ENCODE assay signal across 8 mouse cellular contexts in the genomic region with DNA sequence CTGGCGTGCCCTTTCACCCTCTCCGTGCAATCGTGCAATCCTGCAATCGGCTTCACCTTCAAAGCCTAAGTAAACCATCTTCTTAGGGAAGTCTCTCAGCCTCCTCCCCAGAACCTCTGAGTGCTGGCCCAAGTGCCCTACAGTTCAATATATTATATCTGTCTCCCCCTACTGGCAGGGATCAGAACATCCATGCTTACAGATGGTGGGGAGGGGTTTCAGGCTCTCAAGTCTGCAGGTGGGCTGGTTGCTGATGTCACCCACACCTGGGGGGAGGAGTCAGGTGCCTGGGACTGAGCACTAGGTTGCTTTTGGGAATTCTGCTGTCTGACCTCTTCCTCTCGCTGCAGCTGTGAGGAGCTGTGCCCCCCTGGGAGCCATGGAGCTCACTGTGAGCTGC.
DNase-seq lines count a peak whose midpoint lies in the region; ATAC-seq and TF ChIP-seq lines count a peak whose summit lies in the region.

No protein-coding gene starts in this region.

- 14% methylated on average over 5 of the region's 5 CpGs for WGBS in heart, adult 2 months
- WGBS in forebrain, postnatal 0 days: 15% methylated on average over 5 of the region's 5 CpGs

- H3K9me3 ChIP-seq in forebrain, postnatal 0 days (ENCODE audit: low read length): no peaks in the 10 kb centered on the region

- no peak overlapping the region for H3K4me3 ChIP-seq in heart, adult 2 months
- no peak overlapping the region for H3K4me3 ChIP-seq in forebrain, postnatal 0 days (ENCODE audit: low read depth, low read length)
- H3K4me3 ChIP-seq in layer of hippocampus, adult 2 months: no peak overlapping the region

- TF ChIP-seq EP300 in heart, adult 2 months (IDR thresholded peaks at IDR 0.05; ENCODE audit: insufficient read depth, low read depth, low read length): no peak

- H3K36me3 ChIP-seq in heart, adult 2 months (ENCODE audit: control insufficient read depth, insufficient read depth, low read length): no peaks in the 10 kb centered on the region
- H3K36me3 ChIP-seq in forebrain, postnatal 0 days (ENCODE audit: insufficient read depth): no peaks in the 10 kb centered on the region

- intact Hi-C loops in heart, adult 2 months (cut with DNase I): loop anchor here (1.0 to 2.0 kb wide), 2 partner anchors 245 to 289 kb away; no protein-coding TSS in a partner anchor
- intact Hi-C loops in heart, postnatal 25 days (cut with DNase I): loop anchor here (1.0 to 2.0 kb wide), 2 partner anchors 245 to 293 kb away; no protein-coding TSS in a partner anchor

- peak; percentile 83 for TF ChIP-seq CTCF in heart, adult 2 months (IDR thresholded peaks at IDR 0.05)
- TF ChIP-seq CTCF in forebrain, postnatal 0 days (IDR thresholded peaks at IDR 0.05; ENCODE audit: low read depth): peak; percentile 80
- peak; percentile 92; the same call in 1 of the 2 replicates for TF ChIP-seq CTCF in layer of hippocampus, adult 2 months (conservative IDR thresholded peaks at IDR 0.05)

- ATAC-seq in forebrain, postnatal 0 days: peak; percentile 65

- TF ChIP-seq POLR2A in heart, adult 2 months (IDR thresholded peaks at IDR 0.05; ENCODE audit: insufficient read depth, low read depth, low read length): no peak

- no peak overlapping the region for H3K27ac ChIP-seq in heart, adult 2 months
- no peak overlapping the region for H3K27ac ChIP-seq in forebrain, postnatal 0 days (ENCODE audit: low read depth, low read length)
- no peak overlapping the region for H3K27ac ChIP-seq in layer of hippocampus, adult 2 months

- H3K4me1 ChIP-seq in heart, adult 2 months (ENCODE audit: control insufficient read depth, insufficient read depth, low read length): no peaks in the 10 kb centered on the region
- 0 out of 2 replicates have a peak, but pooled peaks cover 2% of the 10 kb centered on the region for H3K4me1 ChIP-seq in forebrain, postnatal 0 days (ENCODE audit: insufficient read depth)

- no peaks in the 10 kb centered on the region for H3K79me2 ChIP-seq in heart, adult 2 months (replicated peaks; ENCODE audit: control insufficient read depth, insufficient read depth, low read length)

- no peak overlapping the region for H3K4me2 ChIP-seq in forebrain, postnatal 0 days (ENCODE audit: low read depth)

- no peaks in the 10 kb centered on the region for H3K27me3 ChIP-seq in heart, adult 2 months (ENCODE audit: control insufficient read depth, insufficient read depth, low read length)
- H3K27me3 ChIP-seq in forebrain, postnatal 0 days (ENCODE audit: insufficient read depth, low read length): no peaks in the 10 kb centered on the region

- H3K9ac ChIP-seq in heart, adult 2 months (ENCODE audit: low read depth, low read length): no peak overlapping the region
- H3K9ac ChIP-seq in forebrain, postnatal 0 days: no peak overlapping the region

- peak; percentile 8 to 24 for DNase-seq in heart, adult 2 months
- no peak for DNase-seq in heart, postnatal 25 days (ENCODE audit: low spot score)
- DNase-seq in ES-CJ7 (ENCODE audit: low read depth, low spot score): peak; percentile 83
- peak; percentile 68 for DNase-seq in cerebellum, adult 11-12 months
- DNase-seq in forebrain, postnatal 0 days: peak; percentile 73
- peak; percentile 61 to 64 for DNase-seq in layer of hippocampus, adult 2 months (ENCODE audit: low spot score in 2 of 2)
- DNase-seq in mesoderm, embryonic 11.5 days (ENCODE audit: low read depth, low spot score): peak; percentile 71
- DNase-seq in yolk sac, embryonic 10.5 days (ENCODE audit: low spot score): peak; percentile 35
